Comparison of ENCODE assay signal across 17 mouse cellular contexts in the genomic region with DNA sequence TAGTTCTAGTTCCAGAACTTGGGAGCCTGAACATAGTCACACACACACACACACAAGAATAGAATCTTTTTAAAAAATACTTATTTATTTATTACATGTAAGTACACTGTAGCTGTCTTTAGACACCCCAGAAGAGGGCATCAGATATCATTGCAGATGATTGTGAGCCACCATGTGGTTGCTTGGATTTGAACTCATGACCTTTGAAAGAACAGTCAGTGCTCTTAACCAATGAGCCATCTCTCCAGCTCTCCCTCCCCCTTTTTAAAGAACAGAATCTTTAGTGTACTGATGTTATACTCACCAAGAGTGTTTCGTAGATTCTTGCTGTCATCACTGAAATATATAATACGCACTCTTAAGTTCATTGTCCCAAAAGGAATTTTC. TPM values are rescaled to one million over a fixed set of nuclear protein-coding genes. Genes with fewer than 3 reads are reported as not detected.
"Had no signal": no experiment of that assay in that cellular context is flagged by ENCODE, and none has a peak within 500 bp of the region (broad histone marks: within the 10 kb centered on the region; RNA-seq: fewer than 3 reads in every experiment).

No protein-coding gene starts in this region.

- H3K36me3 ChIP-seq: kidney, embryonic 15.5 days; limb, embryonic 10.5 days; midbrain, embryonic 13.5 days; neural tube, embryonic 12.5 days had no signal

- H3K4me1 ChIP-seq: kidney, embryonic 15.5 days; midbrain, embryonic 13.5 days; neural tube, embryonic 12.5 days had no signal

- H3K27ac ChIP-seq: kidney, embryonic 15.5 days; left cerebral cortex, adult 2 months; limb, embryonic 10.5 days; midbrain, embryonic 13.5 days; neural tube, embryonic 12.5 days had no signal

- H3K9ac ChIP-seq: kidney, embryonic 15.5 days; midbrain, embryonic 13.5 days; neural tube, embryonic 12.5 days had no signal

- H3K4me2 ChIP-seq: kidney, embryonic 15.5 days; midbrain, embryonic 13.5 days; neural tube, embryonic 12.5 days had no signal

- DNase-seq: kidney, adult 18-20 months; kidney, postnatal 25 days; lung, adult 2 months; lung, postnatal 36 days; retina, postnatal 1 day; right cerebral cortex, postnatal 4 days; thymus, postnatal 4 days had no signal

- ATAC-seq: lung, postnatal 0 days; midbrain, embryonic 13.5 days had no signal

- H3K4me3 ChIP-seq: kidney, embryonic 15.5 days; left cerebral cortex, adult 2 months; limb, embryonic 10.5 days; midbrain, embryonic 13.5 days; neural tube, embryonic 12.5 days had no signal

- H3K9me3 ChIP-seq: kidney, embryonic 15.5 days; limb, embryonic 10.5 days; midbrain, embryonic 13.5 days; neural tube, embryonic 12.5 days had no signal

RNA-seq across cellular contexts. Expression of gene Hbq1a, which starts 1.3 kb away (rescaled TPM):
- total RNA-seq: megakaryocyte progenitor cell, adult 5-6 weeks; neutrophil, adult 5-6 weeks had no signal
- polyA plus RNA-seq: limb, embryonic 10.5 days had no signal

RNA-seq across cellular contexts. Expression of gene Hbq1b, which starts 11.8 kb away (rescaled TPM):
- total RNA-seq: left cerebral cortex, adult 2 months; megakaryocyte progenitor cell, adult 5-6 weeks had no signal

RNA-seq across cellular contexts. Expression of gene Hba-x, which starts 22.3 kb away (rescaled TPM):
- total RNA-seq: layer of hippocampus, postnatal 25 days; left cerebral cortex, adult 2 months; left cerebral cortex, postnatal 14 days; megakaryocyte progenitor cell, adult 5-6 weeks; neutrophil, adult 5-6 weeks had no signal
- polyA plus RNA-seq: lung, adult 2 months had no signal
